Mouse (Mus musculus): ENCODE measurements around the gene Eif4b. TPM values are rescaled to one million over a fixed set of nuclear protein-coding genes. Genes with fewer than 3 reads are reported as not detected.

Gene Eif4b
- total RNA-seq, 2 experiments from 2014 or later = 130 to 139 TPM

GRCm38 (mm10) chr15:102100161-102100981 lies 26.8 kb downstream of the Eif4b start, which contains the start of gene Tns2:
Gene Tns2 (plus strand): TSS chr15:102100413.
- intact Hi-C loops (cut with DNase I; ENCODE audit: low total_unique reads) = no loop called here
- DNase-seq = peak; percentile 90

- intact Hi-C loops (cut with DNase I; ENCODE audit: low total_unique reads) = no loop called here
- DNase-seq = no peak
Observed at GRCm38 (mm10) chr15:102100996-102101671, 27.6 kb downstream of the Eif4b start.

- no peak for DNase-seq
- intact Hi-C loops (cut with DNase I; ENCODE audit: low total_unique reads) = no loop called here
Observed at GRCm38 (mm10) chr15:102101672-102102541, 28.3 kb downstream of the Eif4b start.

- peak; percentile 78 for DNase-seq
- intact Hi-C loops (cut with DNase I; ENCODE audit: low total_unique reads) = no loop called here
Observed at GRCm38 (mm10) chr15:102102548-102103121, 29.1 kb downstream of the Eif4b start.

GRCm38 (mm10) chr15:102103371-102103946 lies 29.9 kb downstream of the Eif4b start:
- no peak for DNase-seq
- intact Hi-C loops (cut with DNase I; ENCODE audit: low total_unique reads) = no loop called here

GRCm38 (mm10) chr15:102103947-102104555 lies 30.5 kb downstream of the Eif4b start:
- intact Hi-C loops (cut with DNase I; ENCODE audit: low total_unique reads) = no loop called here
- DNase-seq = peak; percentile 85

GRCm38 (mm10) chr15:102105360-102105759 lies 31.8 kb downstream of the Eif4b start:
- intact Hi-C loops (cut with DNase I; ENCODE audit: low total_unique reads) = no loop called here
- peak; percentile 86 for DNase-seq

GRCm38 (mm10) chr15:102105764-102106730 lies 32.5 kb downstream of the Eif4b start:
- DNase-seq = no peak
- intact Hi-C loops (cut with DNase I; ENCODE audit: low total_unique reads) = no loop called here

- no peak for DNase-seq
- intact Hi-C loops (cut with DNase I; ENCODE audit: low total_unique reads) = no loop called here
Observed at GRCm38 (mm10) chr15:102106754-102107456, 33.3 kb downstream of the Eif4b start.

GRCm38 (mm10) chr15:102107689-102108573 lies 34.4 kb downstream of the Eif4b start:
- intact Hi-C loops (cut with DNase I; ENCODE audit: low total_unique reads) = no loop called here
- DNase-seq = no peak

- intact Hi-C loops (cut with DNase I; ENCODE audit: low total_unique reads) = no loop called here
- DNase-seq = peak; percentile 82
Observed at GRCm38 (mm10) chr15:102108651-102109525, 35.3 kb downstream of the Eif4b start.

GRCm38 (mm10) chr15:102110271-102110670 lies 36.7 kb downstream of the Eif4b start:
- intact Hi-C loops (cut with DNase I; ENCODE audit: low total_unique reads) = no loop called here
- DNase-seq = no peak

GRCm38 (mm10) chr15:102110701-102111494 lies 37.3 kb downstream of the Eif4b start:
- intact Hi-C loops (cut with DNase I; ENCODE audit: low total_unique reads) = no loop called here
- no peak for DNase-seq

- DNase-seq = no peak
- intact Hi-C loops (cut with DNase I; ENCODE audit: low total_unique reads) = no loop called here
Observed at GRCm38 (mm10) chr15:102111495-102111829, 37.9 kb downstream of the Eif4b start.

GRCm38 (mm10) chr15:102112181-102112580 lies 38.6 kb downstream of the Eif4b start:
- no peak for DNase-seq
- intact Hi-C loops (cut with DNase I; ENCODE audit: low total_unique reads) = no loop called here
